Mouse (Mus musculus): ENCODE data around the gene Cxcl3. TPM values are rescaled to one million over a fixed set of nuclear protein-coding genes. Genes with fewer than 3 reads are reported as not detected.
"Not testable (repeated sequence)": the region's sequence is repeated elsewhere in the genome, so short reads cannot be mapped to it uniquely, and the experiment has no call there.

Gene Cxcl3
- total RNA-seq, 4 experiments from 2014 or later = not detected

- no peak for DNase-seq (ENCODE audit: low spot score)
Measured at GRCm38 (mm10) chr5:90789306-90790073, 3.6 kb downstream of the Cxcl3 start.

GRCm38 (mm10) chr5:90790074-90790502, 4.2 kb downstream of the Cxcl3 start:
- DNase-seq (ENCODE audit: low spot score) = no peak

GRCm38 (mm10) chr5:90794195-90794625, 8.3 kb downstream of the Cxcl3 start, which contains the start of gene Cxcl15:
TSS of gene Cxcl15 (plus strand) at chr5:90794534.
- no peak for DNase-seq (ENCODE audit: low spot score)

- not testable (repeated sequence) for DNase-seq (ENCODE audit: low spot score)
Measured at GRCm38 (mm10) chr5:90795392-90795791, 9.5 kb downstream of the Cxcl3 start.

- no peak for DNase-seq (ENCODE audit: low spot score)
Measured at GRCm38 (mm10) chr5:90804574-90804973, 18.7 kb downstream of the Cxcl3 start.

GRCm38 (mm10) chr5:90806050-90806449, 20.1 kb downstream of the Cxcl3 start:
- no peak for DNase-seq (ENCODE audit: low spot score)

- no peak for DNase-seq (ENCODE audit: low spot score)
Measured at GRCm38 (mm10) chr5:90807176-90807950, 21.5 kb downstream of the Cxcl3 start.

- no peak for DNase-seq (ENCODE audit: low spot score)
Measured at GRCm38 (mm10) chr5:90819756-90820155, 33.9 kb downstream of the Cxcl3 start.

- peak; percentile 37 for DNase-seq (ENCODE audit: low spot score)
Measured at GRCm38 (mm10) chr5:90832145-90832767, 46.4 kb downstream of the Cxcl3 start.

GRCm38 (mm10) chr5:90832768-90833388, 47.0 kb downstream of the Cxcl3 start:
- no peak for DNase-seq (ENCODE audit: low spot score)

GRCm38 (mm10) chr5:90834436-90834835, 48.5 kb downstream of the Cxcl3 start:
- DNase-seq (ENCODE audit: low spot score) = no peak

GRCm38 (mm10) chr5:90838582-90838981, 52.7 kb downstream of the Cxcl3 start:
- DNase-seq (ENCODE audit: low spot score) = no peak

Small RNA genes lying within 50 kb of the gene (microRNA-seq; reads per million reads assigned to microRNA genes)
- not detected for gene Gm24322

Other genes with a start within 250 kb of the Cxcl3 start
- not detected for gene 5830473C10Rik, start 225.0 kb upstream of the Cxcl3 start, total RNA-seq (2022)
- not detected for gene Rassf6, start 145.4 kb upstream of the Cxcl3 start, total RNA-seq (2022)
- gene Cxcl5, start 26.7 kb upstream of the Cxcl3 start, total RNA-seq (2022) = under 1 TPM in 2 of 4 experiments, not detected in 2; 0.14 to 0.16 TPM
- 10 to 100 TPM; 10.5 to 27.1 (median 17.0) TPM for gene Ppbp, start 17.6 kb upstream of the Cxcl3 start, total RNA-seq (2022)
- gene Pf4, start 13.7 kb upstream of the Cxcl3 start, total RNA-seq (2022) = 10 to 100 TPM; 30.1 to 36.7 (median 30.8) TPM
- gene Cxcl15, start 8.4 kb downstream of the Cxcl3 start, total RNA-seq (2022) = not detected
- 1 to 10 TPM in 2 of 4 experiments, under 1 TPM in 2; 0.38 to 1.3 (median 0.92) TPM for gene Cxcl1, start 105.1 kb downstream of the Cxcl3 start, total RNA-seq (2022)
- gene Cxcl2, start 117.8 kb downstream of the Cxcl3 start, total RNA-seq (2022) = 1 to 10 TPM in 1 of 4 experiments, not detected in 3; 2.3 TPM
- gene Mthfd2l, start 145.0 kb downstream of the Cxcl3 start, total RNA-seq (2022) = 1 to 10 TPM; 6.8 to 8.8 (median 7.9) TPM
- under 1 TPM in 3 of 4 experiments, not detected in 1; 0.26 to 0.35 (median 0.28) TPM for gene Epgn, start 241.4 kb downstream of the Cxcl3 start, total RNA-seq (2022)

Data from heart, adult 8-10 months (tissue).